Mouse (Mus musculus): ENCODE measurements around the gene Gm10638.

DNA sequence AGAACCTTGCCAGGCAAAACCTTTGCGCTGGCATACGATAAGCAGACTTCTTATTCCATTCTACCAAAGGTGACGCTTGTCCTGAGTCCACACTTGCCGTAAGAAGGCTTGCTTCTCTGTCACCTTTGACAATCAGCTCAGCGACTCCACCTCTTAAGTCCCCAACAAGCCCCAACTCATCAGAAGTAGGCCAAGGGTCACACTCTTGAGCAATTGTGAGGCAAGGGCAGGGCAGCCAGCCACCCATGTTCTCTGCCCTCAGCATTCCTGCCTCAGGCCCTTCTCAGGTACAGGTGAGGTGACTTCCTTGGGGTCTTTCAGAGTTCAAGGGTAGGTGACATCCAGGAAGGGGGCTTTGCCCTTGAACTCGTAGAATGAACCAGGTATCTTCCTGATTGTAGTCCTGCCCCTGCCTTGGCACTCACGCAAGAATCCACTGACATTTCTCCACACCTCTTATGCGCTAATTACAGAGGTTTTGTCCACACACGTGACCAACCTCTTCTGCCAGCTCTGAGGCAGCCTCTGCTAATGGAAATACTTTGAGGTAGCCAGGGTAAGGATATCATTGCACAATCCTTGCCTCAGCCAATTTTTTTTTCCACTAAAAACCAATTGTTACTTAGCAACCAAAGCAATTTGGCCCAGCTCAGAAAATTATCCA is 21.2 kb downstream of the Gm10638 start:
- TF ChIP-seq POLR2A (IDR thresholded peaks at IDR 0.05; ENCODE audit: borderline replicate concordance, insufficient read depth, low read length) (no peak), CTCF (IDR thresholded peaks at IDR 0.05; ENCODE audit: borderline replicate concordance, insufficient read depth, low read depth, low read length) (no peak)
